Mouse (Mus musculus) MEL (cell line): ENCODE results near the gene Gm19345.

Experiments used
- CTCF ChIP-seq, 3 experiments: IDR thresholded peaks in 2 of 3; conservative IDR thresholded peaks in 1 of 3; 2 replicates each; pipeline ENCODE4 v1.5.1; 2011 to 2012; ENCODE audit warnings: low read length in 3 of 3, low read depth in 2 of 3, mild to moderate bottlenecking in 2 of 3, improper control_type of control experiment in 1 of 3, inconsistent platforms in 1 of 3, mixed read lengths in 1 of 3, moderate library complexity in 1 of 3; ENCODE audit not compliant: control insufficient read depth in 1 of 3, insufficient read depth in 1 of 3, poor library complexity in 1 of 3, severe bottlenecking in 1 of 3
- RCOR1 ChIP-seq: IDR thresholded peaks from 2 replicates; pipeline ENCODE4 v1.6.1; 2012; ENCODE audit warnings: low read depth, mild to moderate bottlenecking, inconsistent platforms, low read length, improper control_type of control experiment
- ZKSCAN1 ChIP-seq: IDR thresholded peaks from 2 replicates; pipeline ENCODE4 v1.6.1; 2012; ENCODE audit warnings: low read depth, mild to moderate bottlenecking, inconsistent platforms, low read length, improper control_type of control experiment, moderate library complexity

DNA sequence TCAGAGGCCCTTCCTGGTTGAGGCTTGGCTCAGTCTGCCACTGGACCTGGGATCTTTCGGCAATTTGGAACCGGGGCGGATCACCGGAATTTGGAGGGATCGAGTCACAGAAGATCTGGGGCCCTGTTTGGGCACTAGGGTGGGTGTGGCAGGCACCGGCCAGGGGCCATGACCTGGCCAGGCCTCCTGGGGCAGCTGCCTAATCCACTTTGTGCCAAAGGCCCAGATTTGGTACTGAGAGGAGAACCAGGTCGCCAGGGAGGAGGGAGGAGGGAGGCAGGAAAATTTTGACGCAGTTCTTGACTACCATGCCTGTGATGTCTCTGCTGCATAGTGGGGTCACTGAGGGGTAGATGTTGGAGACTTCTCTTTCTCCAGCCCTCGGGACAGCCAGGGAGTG is 9.4 kb downstream of the Gm19345 start, which contains the start of gene Ceacam16:
- no peak for TF ChIP-seq ZKSCAN1
- no peak for TF ChIP-seq RCOR1
- no peak for TF ChIP-seq CTCF (IDR thresholded peaks at IDR 0.05 in 2 of 3, conservative IDR thresholded peaks at IDR 0.05 in 1 of 3; ENCODE audit: control insufficient read depth in 1 of 3, insufficient read depth in 1 of 3, low read depth in 2 of 3, low read length in 3 of 3, poor library complexity in 1 of 3, severe bottlenecking in 1 of 3)
